Mouse (Mus musculus): ENCODE results near the gene Dnajc19.

- TF ChIP-seq POLR2A (IDR thresholded peaks at IDR 0.05; ENCODE audit: insufficient read depth, low read depth, low read length) (no peak), CTCF (IDR thresholded peaks at IDR 0.05) (no peak), EP300 (IDR thresholded peaks at IDR 0.05; ENCODE audit: insufficient read depth, low read depth, low read length) (no peak)
Observed at GRCm38 (mm10) chr3:34028935-34029334, 52.2 kb downstream of the Dnajc19 start.

Data from heart, adult 2 months (tissue).